Mouse (Mus musculus) gastrocnemius, adult 2 months (tissue): ENCODE data around the gene Fbf1. TPM values are rescaled to one million over a fixed set of nuclear protein-coding genes. Genes with fewer than 3 reads are reported as not detected.
A peak's percentile ranks its signal among the peaks of the same experiment; 100 is the strongest.

Experiments used
- DNase-seq: peaks from one replicate; pipeline ENCODE4 v3.0.0; 2022
- H3K27ac ChIP-seq: fragments of 200-600 bp; 2 replicates; pipeline ENCODE4 v1.8.1; 2022; ENCODE audit warnings: mild to moderate bottlenecking
- H3K4me3 ChIP-seq: fragments of 200-600 bp; 2 replicates; pipeline ENCODE4 v1.8.1; 2022; ENCODE audit warnings: mild to moderate bottlenecking, moderate library complexity
- CTCF ChIP-seq: fragments of 200-600 bp; IDR thresholded peaks from 2 replicates; pipeline ENCODE4 v1.8.1; 2022; ENCODE audit warnings: antibody characterized with exemption, mild to moderate bottlenecking, moderate library complexity
- intact Hi-C: fragments of 180-260 bp; cut with DNase I; formaldehyde crosslinking; loops from one replicate; pipeline ENCODE4 v1.15.1; 2025
- total RNA-seq, 2 experiments: library from RNA; stranded (reverse); gene quantifications; 2 replicates each; pipeline ENCODE4 v1.2.3; 2021

Fbf1 gene
- total RNA-seq, 2 experiments from 2014 or later = 10.5 to 11.5 TPM

GRCm38 (mm10) chr11:116107777-116108285 lies 60.1 kb downstream of the Fbf1 start:
- no peak for DNase-seq
- intact Hi-C loops = no loop called here
- peak overlapping the region; percentile 91 for H3K27ac ChIP-seq
- TF ChIP-seq CTCF = no peak
- peak overlapping the region; percentile 93 for H3K4me3 ChIP-seq

- Histone ChIP-seq H3K4me3 (peak overlapping the region; percentile 93), H3K27ac (peak overlapping the region; percentile 91)
- TF ChIP-seq CTCF = peak; percentile 27
- DNase-seq = no peak
- intact Hi-C loops = no loop called here
These were observed 60.8 kb downstream of the Fbf1 start for GRCm38 (mm10) chr11:116106963-116107776.

GRCm38 (mm10) chr11:116106154-116106962 lies 61.6 kb downstream of the Fbf1 start:
- Histone ChIP-seq H3K4me3 (peak overlapping the region; percentile 93), H3K27ac (peak overlapping the region; percentile 91)
- intact Hi-C loops = no loop called here
- no peak for TF ChIP-seq CTCF
- DNase-seq = no peak

DNA sequence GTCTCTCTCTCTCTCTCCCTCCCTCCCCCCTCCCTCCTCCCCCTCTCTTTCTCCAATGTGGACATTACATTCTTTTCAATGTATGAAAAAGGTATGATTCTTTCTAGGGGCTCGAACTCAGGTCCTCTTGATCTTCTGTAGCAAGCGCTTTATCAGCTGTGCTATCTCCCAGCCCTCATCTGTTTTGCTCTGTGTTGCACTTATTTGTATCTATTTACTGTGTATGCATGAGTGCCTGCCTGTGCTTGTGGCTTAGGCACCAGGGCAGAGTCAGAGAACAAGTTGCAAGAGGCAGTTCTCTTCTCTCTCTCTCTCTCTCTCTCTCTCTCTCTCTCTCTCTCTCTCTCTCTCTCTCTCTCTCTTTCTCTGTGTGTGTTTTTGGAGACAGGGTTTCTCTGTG lies 62.9 kb downstream of the Fbf1 start:
- Histone ChIP-seq H3K4me3 (no peak overlapping the region), H3K27ac (peak overlapping the region; percentile 91)
- no peak for TF ChIP-seq CTCF
- intact Hi-C loops = no loop called here
- no peak for DNase-seq

DNA sequence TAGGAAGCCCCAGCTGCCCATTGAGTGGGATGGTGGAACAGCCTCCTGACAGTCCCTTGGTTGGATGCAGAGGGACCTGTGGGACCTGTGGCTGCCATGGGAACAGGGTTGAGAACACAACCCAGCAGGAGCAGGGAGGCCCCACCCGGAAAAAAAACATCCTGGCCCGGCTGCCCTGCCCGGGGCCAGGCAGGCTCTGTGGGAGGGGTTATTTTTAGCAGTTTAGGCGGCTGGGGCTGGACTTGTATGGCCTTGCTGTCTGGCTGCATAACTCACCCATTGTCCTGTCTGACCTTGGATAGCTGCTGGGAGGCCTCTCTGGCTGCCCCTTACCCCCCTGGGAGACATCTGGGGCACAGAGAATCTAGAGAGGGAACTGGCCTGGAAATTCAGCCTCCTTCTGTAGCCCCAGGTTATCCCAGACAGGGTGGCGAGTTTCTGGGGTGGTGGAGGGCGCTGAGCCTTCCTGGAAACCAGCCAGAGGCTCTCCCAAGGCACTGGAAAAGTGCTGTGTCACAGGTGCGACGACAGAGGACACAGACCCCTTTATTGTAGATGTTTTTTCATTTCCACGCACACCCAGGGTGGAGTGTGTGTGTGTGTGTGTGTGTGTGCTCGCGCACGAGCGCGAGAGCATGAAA lies 63.8 kb downstream of the Fbf1 start:
- TF ChIP-seq CTCF = no peak
- Histone ChIP-seq H3K27ac (peak overlapping the region; percentile 91), H3K4me3 (peak overlapping the region; percentile 41)
- DNase-seq = peak; percentile 82
- intact Hi-C loops = no loop called here

- no peak for TF ChIP-seq CTCF
- Histone ChIP-seq H3K27ac (peak overlapping the region; percentile 91), H3K4me3 (peak overlapping the region; percentile 41)
- DNase-seq = no peak
- intact Hi-C loops = no loop called here
These were observed 64.4 kb downstream of the Fbf1 start for GRCm38 (mm10) chr11:116103572-116103971.

GRCm38 (mm10) chr11:116102472-116102871 lies 65.5 kb downstream of the Fbf1 start:
- intact Hi-C loops = no loop called here
- Histone ChIP-seq H3K27ac (peak overlapping the region; percentile 91), H3K4me3 (peak overlapping the region; percentile 49)
- DNase-seq = no peak
- no peak for TF ChIP-seq CTCF

DNA sequence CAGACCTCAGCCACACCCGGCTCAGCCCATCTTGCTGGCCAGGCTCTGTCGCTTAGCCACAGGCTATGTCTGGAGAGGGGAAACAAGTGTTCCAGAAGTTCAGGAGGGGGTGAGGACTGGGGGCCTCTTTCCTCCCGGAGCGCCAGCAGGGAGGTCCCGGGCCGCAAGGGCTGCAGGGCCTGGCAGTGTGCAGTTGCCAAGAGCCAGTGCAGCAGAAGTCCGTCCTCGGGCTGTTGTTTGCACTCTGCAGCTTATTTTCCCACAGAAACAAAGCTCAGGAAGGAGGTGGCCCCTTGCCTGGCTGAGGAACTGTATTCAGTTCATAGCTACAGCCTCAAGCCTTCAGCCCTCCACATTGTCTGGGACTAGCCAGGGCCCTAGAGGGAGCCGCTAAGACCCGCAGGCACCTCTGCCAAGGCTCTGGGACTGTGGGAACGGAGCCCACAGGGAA lies 66.0 kb downstream of the Fbf1 start:
- no peak for TF ChIP-seq CTCF
- peak overlapping the region; percentile 91 for H3K27ac ChIP-seq
- peak; percentile 81 for DNase-seq
- peak overlapping the region; percentile 49 for H3K4me3 ChIP-seq
- intact Hi-C loops = no loop called here

DNA sequence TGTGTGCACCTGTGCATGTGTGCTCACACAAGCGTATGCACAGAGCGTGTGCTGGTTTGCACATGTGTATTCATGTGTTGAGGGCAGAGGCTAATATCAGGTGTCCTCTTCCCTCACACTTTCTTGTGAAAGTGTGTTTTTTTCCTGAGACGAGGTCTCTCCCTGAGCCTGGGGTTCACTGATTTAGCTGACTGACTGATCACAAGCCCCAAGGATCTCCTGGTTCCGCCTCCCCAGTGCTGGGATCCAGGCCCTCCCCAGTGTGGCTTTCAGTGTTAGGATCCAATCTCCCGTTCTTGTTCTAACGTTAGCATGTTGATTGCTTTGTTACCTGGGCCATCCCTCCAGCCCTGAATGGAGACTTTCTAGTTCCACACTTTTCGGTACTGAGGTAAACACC lies 67.1 kb downstream of the Fbf1 start:
- H3K27ac ChIP-seq = peak overlapping the region; percentile 91
- intact Hi-C loops = no loop called here

DNA sequence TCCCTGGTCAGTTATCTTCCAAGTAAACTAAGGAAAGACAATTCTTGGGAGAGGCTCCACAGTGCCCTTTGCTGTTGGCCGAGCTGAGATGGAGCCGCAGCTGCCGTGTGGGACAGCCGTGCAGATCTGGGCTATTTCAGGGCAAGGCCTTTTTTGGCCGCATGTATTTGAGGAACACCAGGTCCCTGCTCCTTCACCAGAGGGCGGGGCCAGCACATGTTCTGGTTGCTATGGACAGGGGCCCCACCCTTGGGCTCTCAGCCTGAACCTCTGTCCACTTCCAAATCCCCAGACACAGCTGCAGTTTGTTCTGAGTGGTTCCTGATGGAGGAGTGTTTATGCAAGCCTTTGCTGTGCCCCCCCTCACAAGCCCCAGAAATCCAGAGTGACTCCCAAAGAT lies 67.6 kb downstream of the Fbf1 start:
- no peak for TF ChIP-seq CTCF
- Histone ChIP-seq H3K27ac (peak overlapping the region; percentile 91), H3K4me3 (no peak overlapping the region; the same call in 1 of the 2 replicates)
- intact Hi-C loops = no loop called here
- DNase-seq = peak; percentile 90

More for the DNA sequence above, 67.1 kb downstream of the Fbf1 start:
- DNase-seq = no peak
- H3K4me3 ChIP-seq = no peak overlapping the region
- no peak for TF ChIP-seq CTCF

GRCm38 (mm10) chr11:116099462-116099861 lies 68.5 kb downstream of the Fbf1 start:
- H3K4me3 ChIP-seq = peak overlapping the region; percentile 37
- DNase-seq = no peak
- intact Hi-C loops = no loop called here
- no peak for TF ChIP-seq CTCF
- peak overlapping the region; percentile 91 for H3K27ac ChIP-seq

- intact Hi-C loops = no loop called here
- peak; percentile 52 for DNase-seq
- Histone ChIP-seq H3K27ac (peak overlapping the region; percentile 91), H3K4me3 (peak overlapping the region; percentile 37)
- no peak for TF ChIP-seq CTCF
These were observed 69.1 kb downstream of the Fbf1 start for GRCm38 (mm10) chr11:116098711-116099460.
